Mouse (Mus musculus) testis, adult 2 months (tissue): ENCODE results near the gene Ascl2.

Source experiments
- CTCF ChIP-seq: fragments of 200-500 bp; IDR thresholded peaks from 2 replicates; pipeline ENCODE4 v1.5.1; 2012; ENCODE audit warnings: low read depth, mild to moderate bottlenecking, inconsistent platforms, low read length, moderate library complexity; ENCODE audit not compliant: control insufficient read depth, insufficient read depth, insufficient replicate concordance
- POLR2A ChIP-seq: fragments of 200-500 bp; IDR thresholded peaks from 2 replicates; pipeline ENCODE4 v1.6.1; 2012; ENCODE audit warnings: low read depth, mild to moderate bottlenecking, inconsistent platforms, low read length, moderate library complexity; ENCODE audit not compliant: control insufficient read depth

DNA sequence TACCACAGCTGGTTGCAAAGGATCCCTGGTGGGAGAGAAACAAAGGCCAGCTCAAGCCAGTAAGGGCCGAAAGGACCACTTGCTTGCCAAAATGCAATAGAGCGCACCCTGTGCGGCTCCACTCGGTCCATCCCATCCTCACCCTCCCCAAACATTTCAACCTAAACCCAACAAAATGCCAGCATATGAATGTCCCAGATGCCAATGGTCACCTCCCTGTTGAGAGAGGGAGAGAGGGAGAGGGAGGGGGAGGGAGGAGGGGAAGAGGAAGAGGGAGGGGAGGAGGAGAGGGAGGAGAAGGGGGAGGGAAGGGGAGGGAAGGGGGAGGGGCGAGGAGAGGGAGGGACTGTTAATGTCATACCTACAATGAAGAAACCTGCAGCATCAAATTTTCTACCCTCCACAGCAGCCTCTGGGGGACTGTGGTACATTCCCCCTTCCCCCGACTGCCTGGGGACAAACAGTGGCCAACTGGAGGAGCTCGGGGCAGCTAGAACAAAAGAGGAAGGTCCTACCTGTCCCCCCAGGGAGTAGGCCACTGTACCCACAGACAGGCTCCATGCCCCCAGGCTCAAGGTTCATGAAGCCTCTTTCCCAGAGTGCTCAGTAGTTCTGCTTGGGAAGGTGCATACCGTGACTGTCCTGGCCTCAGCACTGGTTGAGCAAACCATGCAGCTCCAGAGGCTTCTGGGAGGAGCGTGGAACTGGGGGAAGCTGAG, 47.5 kb upstream of the Ascl2 start:
- TF ChIP-seq CTCF (no peak), POLR2A (no peak)
